Mouse (Mus musculus) cerebellum, postnatal 10 days (tissue): ENCODE results near the gene Ccdc3.

ENCODE experiments used
- DNase-seq, 2 experiments: peaks; one replicate each; pipeline ENCODE4 v3.0.0; 2021; ENCODE audit warnings: mixed read lengths in 2 of 2

Ccdc3 gene

GRCm38 (mm10) chr2:5137500-5138286 lies at the start of gene Ccdc3:
Gene Ccdc3, plus strand, starts transcription at chr2:5137776.
- DNase-seq, result peak; percentile 34 to 42

DNA sequence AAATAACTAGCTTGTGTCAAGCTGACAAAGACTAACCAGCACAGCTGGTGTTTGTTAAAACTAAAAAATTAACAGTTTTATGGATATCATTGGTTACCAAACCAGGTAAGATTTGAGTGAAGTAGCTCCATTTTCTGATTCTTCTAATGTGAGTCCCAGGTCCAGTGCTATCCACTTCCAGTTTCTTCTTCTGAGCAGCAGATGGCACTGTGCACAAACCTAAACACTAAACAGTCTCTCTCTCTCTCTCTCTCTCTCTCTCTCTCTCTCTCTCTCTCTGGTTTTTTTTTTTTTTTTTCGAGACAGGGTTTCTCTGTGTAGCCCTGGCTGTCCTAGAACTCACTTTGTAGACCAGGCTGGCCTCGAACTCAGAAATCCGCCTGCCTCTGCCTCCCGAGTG lies 47.2 kb upstream of the Ccdc3 start:
- DNase-seq, result peak; percentile 54 to 62

- DNase-seq, result peak in 1 of 2 experiments; percentile 21
Observed at GRCm38 (mm10) chr2:5094876-5095275, 42.7 kb upstream of the Ccdc3 start.

DNA sequence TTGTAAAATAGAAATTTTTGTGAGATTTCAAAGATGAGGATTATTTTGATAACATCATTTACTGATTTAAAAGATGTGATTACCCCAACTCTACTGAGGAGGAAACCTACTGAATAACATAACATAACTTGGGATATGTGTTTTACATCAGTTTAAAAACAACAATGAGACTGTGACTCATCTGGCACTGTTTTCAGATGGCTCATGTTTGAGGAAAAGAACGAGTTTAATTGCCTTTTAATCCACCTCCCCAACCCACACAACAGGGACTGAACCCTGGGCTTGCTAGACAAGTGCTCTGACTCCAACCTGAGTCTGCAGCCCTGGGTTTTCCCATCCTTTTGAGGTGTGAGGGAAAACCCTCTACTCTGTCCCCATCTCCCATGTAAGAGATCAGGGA lies 42.3 kb upstream of the Ccdc3 start:
- DNase-seq, result no peak

GRCm38 (mm10) chr2:5097786-5098445 lies 39.7 kb upstream of the Ccdc3 start:
- DNase-seq, result peak in 1 of 2 experiments; percentile 12

GRCm38 (mm10) chr2:5099176-5099575 lies 38.4 kb upstream of the Ccdc3 start:
- DNase-seq, result no peak

DNA sequence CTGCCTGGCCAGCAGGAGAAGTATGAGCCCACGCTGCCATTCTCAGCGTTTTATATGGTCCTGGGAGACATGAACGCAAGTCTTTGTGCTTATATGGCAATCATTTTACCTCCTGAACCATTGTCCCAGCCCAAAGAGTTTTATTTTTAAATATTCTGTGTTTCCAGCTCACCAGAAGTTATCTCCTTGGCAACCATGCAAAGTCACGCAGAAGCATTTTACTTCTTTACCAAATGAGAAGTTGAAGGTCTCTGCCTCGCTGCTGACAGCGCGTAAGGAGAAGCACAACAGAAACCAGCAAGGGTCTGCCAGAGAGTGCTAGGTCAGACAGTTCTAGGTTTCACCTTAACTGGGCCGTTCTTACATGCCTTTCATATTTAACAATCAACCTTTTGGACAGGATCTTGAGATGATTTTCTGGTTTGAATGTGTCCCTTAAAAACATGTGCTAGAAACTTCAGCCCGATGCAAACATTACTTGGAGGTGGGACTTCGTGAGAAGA lies 35.8 kb upstream of the Ccdc3 start:
- DNase-seq, result no peak

GRCm38 (mm10) chr2:5102891-5103290 lies 34.7 kb upstream of the Ccdc3 start:
- no peak for DNase-seq

DNA sequence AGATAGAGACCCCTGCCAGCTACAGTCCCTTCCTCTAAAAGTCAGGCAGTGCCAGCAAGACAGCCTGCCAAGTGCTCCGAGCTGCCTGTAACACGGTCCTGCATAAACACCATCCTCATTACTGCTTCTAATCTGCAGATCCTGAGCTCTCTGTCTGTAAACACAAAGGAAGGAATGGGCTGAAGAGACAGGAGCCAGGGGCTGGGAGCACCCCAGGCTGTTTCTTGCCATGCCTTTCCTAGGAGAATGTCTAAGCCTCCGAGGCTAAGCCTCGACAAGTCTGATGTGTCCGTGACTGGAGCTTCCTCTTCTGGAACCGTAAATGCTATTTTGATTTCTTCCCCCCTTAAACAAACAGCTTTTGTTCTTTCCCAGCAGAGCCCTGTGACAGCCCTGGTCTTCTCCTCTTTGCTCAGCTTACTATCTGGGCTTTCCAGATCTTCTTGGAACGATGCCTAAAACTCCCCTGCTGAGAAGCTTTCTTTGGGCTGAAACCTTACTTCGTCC lies 24.7 kb upstream of the Ccdc3 start:
- DNase-seq, result peak; percentile 58 to 59

GRCm38 (mm10) chr2:5114386-5114785 lies 23.2 kb upstream of the Ccdc3 start:
- no peak for DNase-seq

DNA sequence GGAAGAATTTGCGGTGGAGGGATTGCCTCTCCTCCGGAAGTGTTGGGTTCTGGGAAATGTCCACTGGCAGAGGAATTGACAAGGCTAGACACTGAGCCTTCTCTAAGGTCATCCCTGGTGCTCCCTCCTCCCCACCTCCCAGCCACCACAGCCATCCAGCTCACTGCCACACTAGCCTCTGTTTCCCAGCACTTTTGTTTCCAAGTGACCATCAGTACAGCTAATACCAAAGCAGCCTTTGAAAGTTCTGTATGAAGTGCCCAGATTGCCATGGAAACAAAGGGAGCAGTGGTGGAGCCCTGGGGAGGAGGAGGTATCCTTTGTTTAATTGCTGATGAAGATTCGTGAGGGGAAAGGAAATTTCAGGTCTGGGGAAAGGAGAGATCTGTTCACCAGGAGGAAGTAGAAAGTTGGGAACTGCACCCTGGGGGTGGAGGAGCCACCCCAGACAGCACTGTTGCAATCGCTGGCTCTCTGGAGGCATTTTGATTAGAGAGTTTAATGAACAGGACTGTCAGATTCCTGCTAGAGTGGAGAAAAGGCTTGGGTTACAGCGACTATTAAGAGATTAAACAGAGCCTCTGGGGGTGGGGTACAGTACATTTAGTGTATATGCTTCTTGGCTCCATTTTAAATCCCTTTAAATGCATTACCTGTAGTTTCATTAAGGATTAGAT lies 20.6 kb upstream of the Ccdc3 start:
- DNase-seq, result no peak

DNA sequence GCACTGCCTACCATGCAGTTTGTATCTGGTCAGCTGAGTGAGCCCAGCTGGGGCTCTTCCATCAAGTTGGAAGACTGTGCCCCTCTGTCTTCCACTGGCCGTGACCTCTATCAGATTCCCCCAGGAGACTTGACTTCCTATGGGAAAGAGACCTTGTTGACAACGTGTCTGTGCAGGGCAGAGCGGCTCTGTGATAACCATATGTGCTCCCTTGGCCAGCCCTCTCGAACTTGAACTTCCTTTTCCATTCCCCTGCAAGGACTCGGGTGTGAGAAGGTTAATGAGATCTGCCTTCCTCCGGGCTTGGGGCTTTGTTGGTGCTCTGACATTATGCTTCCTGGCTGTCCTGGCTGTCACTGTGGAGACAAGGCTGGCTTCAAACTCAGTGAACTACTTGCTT lies 12.1 kb upstream of the Ccdc3 start:
- no peak for DNase-seq

- peak; percentile 28 to 50 for DNase-seq
Observed at GRCm38 (mm10) chr2:5127369-5127768, 10.2 kb upstream of the Ccdc3 start.

GRCm38 (mm10) chr2:5129099-5129498 lies 8.5 kb upstream of the Ccdc3 start:
- no peak for DNase-seq

DNA sequence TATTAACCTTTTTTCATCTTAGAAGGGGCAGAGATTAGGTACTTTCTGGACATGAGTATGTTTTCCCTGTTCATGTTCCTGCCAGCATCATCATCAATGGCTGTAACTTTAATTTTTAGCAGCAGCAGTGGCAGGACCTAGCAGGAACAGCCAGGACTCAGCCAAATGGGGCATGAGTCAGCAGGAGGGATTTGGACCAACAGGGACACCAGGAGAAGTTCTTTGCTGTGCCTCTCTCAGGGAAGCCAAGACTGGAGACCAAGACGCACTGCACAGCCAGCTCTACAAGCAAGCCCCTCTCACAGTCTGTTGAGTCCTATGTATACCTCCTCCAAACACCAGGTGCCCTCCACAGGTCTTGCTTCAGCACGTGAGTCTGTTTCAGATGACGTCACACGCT lies 5.5 kb upstream of the Ccdc3 start:
- no peak for DNase-seq

- DNase-seq, result no peak
Observed at GRCm38 (mm10) chr2:5134959-5135743, 2.4 kb upstream of the Ccdc3 start.

DNA sequence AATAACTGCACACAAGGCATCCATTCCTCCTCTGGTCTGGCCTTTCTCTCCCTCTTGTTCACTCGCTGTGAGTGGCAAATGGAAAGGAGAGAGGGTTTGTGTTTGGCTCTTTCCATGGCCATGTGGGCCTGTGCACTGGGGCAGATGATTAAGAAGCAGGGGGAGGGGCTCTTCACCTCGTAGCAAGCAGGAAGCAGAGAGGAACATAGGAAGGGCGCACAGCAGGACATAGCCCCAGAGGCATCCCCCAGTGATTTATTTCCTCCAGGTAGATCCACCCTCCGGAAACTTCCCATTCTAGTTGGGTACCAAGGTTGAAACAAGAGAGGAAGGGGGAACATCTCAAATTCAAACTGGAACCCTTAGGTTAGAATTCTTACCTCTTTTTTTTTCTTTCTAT lies 2.4 kb downstream of the Ccdc3 start:
- peak; percentile 34 to 36 for DNase-seq

- DNase-seq, result no peak
Observed at GRCm38 (mm10) chr2:5144446-5144845, 6.9 kb downstream of the Ccdc3 start.

DNA sequence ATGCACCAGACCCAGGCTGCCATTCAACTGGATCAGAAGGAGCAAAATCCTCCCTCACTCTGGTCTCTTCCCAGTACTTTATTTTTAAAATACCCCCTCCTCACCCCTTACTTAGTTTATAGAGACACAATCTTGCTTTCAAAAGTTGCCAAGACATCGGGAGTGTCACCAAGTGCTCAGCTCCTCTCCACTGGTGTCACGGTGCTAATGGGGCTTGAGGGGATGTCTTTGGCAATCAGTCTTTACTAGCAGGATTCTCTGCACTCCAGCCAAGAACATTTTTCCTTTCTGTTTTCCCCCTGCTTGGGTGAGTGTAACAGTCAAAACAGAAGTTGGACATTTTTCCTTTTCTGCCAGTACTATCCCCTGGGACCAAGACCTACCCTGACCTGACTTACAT lies 10.3 kb downstream of the Ccdc3 start:
- no peak for DNase-seq

DNA sequence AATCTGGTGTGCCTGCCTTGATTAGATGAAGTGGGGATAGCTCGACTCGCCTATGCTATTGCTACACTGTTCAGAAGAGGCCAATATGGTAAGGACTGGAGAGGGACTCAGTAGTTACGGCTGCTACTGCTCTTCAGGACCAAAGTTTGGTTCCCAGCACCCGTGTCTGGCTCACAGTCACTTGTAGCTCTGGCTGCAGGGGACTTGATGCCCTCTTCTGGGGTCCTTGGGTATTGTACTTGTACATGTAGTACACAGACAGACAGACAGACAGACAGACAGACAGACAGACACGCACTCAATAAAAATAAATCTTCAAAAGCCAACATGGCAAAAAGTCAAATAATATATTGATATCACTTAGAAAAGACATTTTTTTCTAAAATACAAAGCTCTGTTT lies 17.1 kb downstream of the Ccdc3 start:
- DNase-seq, result no peak

GRCm38 (mm10) chr2:5160236-5160848 lies 22.8 kb downstream of the Ccdc3 start:
- no peak for DNase-seq
